Mouse (Mus musculus) embryonic fibroblast, embryonic 13.5 days (primary cell): ENCODE measurements around the gene Olfr211. TPM values are rescaled to one million over a fixed set of nuclear protein-coding genes. Genes with fewer than 3 reads are reported as not detected.
"Not testable (repeated sequence)": the region's sequence is repeated elsewhere in the genome, so short reads cannot be mapped to it uniquely, and the experiment has no call there.

ENCODE experiments used
- H3K27ac ChIP-seq: 2 replicates; pipeline ENCODE4 v1.5.1; 2012; ENCODE audit warnings: low read length, control low read depth, inconsistent platforms; ENCODE audit not compliant: insufficient read depth
- H3K4me1 ChIP-seq: 2 replicates; pipeline ENCODE4 v1.6.1; 2011; ENCODE audit warnings: low read length; ENCODE audit not compliant: control insufficient read depth, insufficient read depth
- H3K4me3 ChIP-seq: 2 replicates; pipeline ENCODE4 v1.5.1; 2011; ENCODE audit warnings: mild to moderate bottlenecking, control low read depth, low read length; ENCODE audit not compliant: insufficient read depth
- CTCF ChIP-seq: IDR thresholded peaks from 2 replicates; pipeline ENCODE4 v1.5.1; 2011; ENCODE audit warnings: mild to moderate bottlenecking, control low read depth, low read length, moderate library complexity, borderline replicate concordance; ENCODE audit not compliant: insufficient read depth
- POLR2A ChIP-seq: IDR thresholded peaks from 2 replicates; pipeline ENCODE4 v1.6.1; 2011; ENCODE audit warnings: low read depth, mild to moderate bottlenecking, control low read depth, low read length, moderate library complexity
- polyA plus RNA-seq: library from polyadenylated mRNA; stranded (reverse); fragments of >200 nt; gene quantifications from 2 replicates; pipeline ENCODE4 v1.2.4, GENCODE M21; 2011; ENCODE audit warnings: low read depth; ENCODE audit not compliant: missing spikeins, insufficient read length

Olfr211 gene
- polyA plus RNA-seq, 1 experiment, result not detected

GRCm38 (mm10) chr6:116485081-116485480 lies 3.8 kb upstream of the Olfr211 start:
- H3K4me1 ChIP-seq, result no peaks in the 10 kb centered on the region
- TF ChIP-seq CTCF, result no peak
- TF ChIP-seq POLR2A, result no peak
- H3K4me3 ChIP-seq, result no peak overlapping the region
- no peak overlapping the region for H3K27ac ChIP-seq

DNA sequence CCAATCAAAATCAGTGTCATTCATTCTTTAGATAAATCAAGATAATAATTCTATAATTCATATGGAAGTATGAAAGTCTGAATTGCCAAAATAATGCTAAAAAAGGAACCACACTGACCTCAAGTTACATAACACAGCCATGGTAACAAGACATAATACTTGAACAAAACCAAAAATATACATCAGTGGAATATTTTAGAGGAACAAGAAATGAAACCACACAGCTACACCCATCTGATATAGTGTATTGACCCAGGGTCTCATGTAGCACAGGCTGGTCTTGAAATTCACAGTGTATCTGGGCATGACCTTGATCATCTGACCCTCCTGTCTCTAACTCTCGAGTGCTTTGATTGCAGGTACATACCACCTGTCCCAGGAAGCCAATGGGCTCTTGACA lies 2.1 kb upstream of the Olfr211 start:
- TF ChIP-seq POLR2A (no peak), CTCF (no peak)
- H3K4me3 ChIP-seq, result no peak overlapping the region

DNA sequence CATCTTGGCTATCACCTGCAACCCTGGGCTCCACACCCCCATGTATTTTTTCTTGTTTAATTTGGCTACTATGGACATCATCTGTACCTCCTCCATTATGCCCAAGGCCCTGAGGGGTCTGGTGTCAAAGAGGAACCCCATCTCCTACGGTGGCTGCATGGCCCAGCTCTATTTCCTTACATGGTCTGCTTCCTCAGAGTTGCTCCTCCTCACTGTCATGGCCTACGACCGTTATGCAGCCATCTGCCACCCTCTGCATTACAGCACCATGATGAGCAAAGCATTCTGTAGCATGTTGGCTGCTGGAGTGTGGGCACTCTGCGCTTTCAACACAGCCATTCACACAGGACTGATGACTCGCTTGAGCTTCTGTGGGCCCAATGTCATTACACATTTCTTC lies 4.9 kb downstream of the Olfr211 start:
- H3K4me3 ChIP-seq, result no peak overlapping the region
- H3K4me1 ChIP-seq, result no peaks in the 10 kb centered on the region
- H3K27ac ChIP-seq, result no peak overlapping the region
- no peak for TF ChIP-seq CTCF
- TF ChIP-seq POLR2A, result no peak

More for the DNA sequence above, 2.1 kb upstream of the Olfr211 start:
- Histone ChIP-seq H3K4me1 (no peaks in the 10 kb centered on the region), H3K27ac (no peak overlapping the region)

DNA sequence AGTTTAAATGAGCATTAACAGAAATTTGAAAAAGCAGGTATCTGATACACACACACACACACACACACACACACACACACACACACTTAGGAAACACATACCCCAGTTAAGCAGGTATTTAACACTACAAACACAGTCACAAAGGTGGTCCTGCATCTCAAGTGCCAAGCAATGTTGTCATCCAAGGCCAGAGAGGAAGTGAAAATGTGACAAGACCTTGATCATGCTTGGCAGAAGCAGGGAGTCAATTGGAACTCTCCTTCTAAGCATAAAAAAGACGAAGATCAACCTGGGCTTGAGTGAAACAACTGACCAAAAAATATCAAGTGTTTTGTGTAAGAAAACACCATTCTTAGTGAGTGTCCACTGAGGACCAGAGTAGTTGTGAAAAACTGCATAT lies 7.1 kb downstream of the Olfr211 start:
- Histone ChIP-seq H3K4me1 (no peaks in the 10 kb centered on the region), H3K27ac (no peak overlapping the region), H3K4me3 (no peak overlapping the region)
- TF ChIP-seq POLR2A, result no peak

GRCm38 (mm10) chr6:116506302-116507003 lies 17.6 kb downstream of the Olfr211 start, which contains the start of gene Olfr212:
Olfr212 (plus strand) TSS chr6:116506516.
- H3K4me3 ChIP-seq, H3K4me1 ChIP-seq: not testable (repeated sequence)

DNA sequence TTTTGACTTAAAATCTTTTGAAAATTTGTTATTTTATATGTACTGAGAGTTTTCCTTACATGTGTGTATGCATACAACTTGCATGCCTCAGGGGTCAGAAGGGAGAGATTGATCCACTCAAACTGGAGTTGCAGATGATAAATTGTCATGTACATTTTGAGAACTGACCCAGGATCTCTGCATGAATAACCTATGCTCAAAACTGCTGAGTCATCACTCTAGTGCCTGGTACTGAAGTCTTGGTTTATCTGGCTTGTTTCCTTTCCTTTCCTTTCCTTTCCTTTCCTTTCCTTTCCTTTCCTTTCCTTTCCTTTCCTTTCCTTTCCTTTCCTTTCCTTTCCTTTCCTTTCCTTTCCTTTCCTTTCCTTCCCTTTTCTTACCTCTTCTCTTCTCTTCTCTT lies 25.9 kb downstream of the Olfr211 start:
- no peak for TF ChIP-seq CTCF
- TF ChIP-seq POLR2A, result no peak
- H3K27ac ChIP-seq, result no peak overlapping the region
- no peaks in the 10 kb centered on the region for H3K4me1 ChIP-seq
- H3K4me3 ChIP-seq, result no peak overlapping the region

More at GRCm38 (mm10) chr6:116506302-116507003, 17.6 kb downstream of the Olfr211 start, which contains the start of gene Olfr212:
- not testable (repeated sequence) for H3K27ac ChIP-seq

DNA sequence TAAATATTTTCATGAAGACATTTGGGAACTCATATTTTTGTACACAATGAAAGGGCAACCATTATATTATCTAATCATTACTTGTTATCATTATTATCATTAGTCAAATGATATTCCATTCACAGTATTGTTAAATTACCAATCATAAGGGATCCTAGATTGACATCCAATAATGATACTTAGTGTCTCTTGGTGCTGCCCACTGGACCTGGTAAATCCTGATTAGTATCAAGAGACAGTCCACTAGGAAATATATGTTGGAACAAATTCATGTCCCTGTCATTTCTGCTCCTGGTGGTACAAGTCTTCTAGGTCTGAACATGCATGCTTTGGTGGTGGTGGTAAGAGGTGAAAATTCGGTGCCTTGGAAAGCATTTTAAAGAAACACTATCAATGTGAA lies 49.3 kb downstream of the Olfr211 start, which contains the start of gene Olfr213:
TSS of gene Olfr213 (plus strand) at position 301 of the 400 bp plus-strand sequence.
- Histone ChIP-seq H3K4me1 (no peaks in the 10 kb centered on the region), H3K27ac (no peak within 1 kb of the TSS)
- TF ChIP-seq CTCF (no peak), POLR2A (no peak)

DNA sequence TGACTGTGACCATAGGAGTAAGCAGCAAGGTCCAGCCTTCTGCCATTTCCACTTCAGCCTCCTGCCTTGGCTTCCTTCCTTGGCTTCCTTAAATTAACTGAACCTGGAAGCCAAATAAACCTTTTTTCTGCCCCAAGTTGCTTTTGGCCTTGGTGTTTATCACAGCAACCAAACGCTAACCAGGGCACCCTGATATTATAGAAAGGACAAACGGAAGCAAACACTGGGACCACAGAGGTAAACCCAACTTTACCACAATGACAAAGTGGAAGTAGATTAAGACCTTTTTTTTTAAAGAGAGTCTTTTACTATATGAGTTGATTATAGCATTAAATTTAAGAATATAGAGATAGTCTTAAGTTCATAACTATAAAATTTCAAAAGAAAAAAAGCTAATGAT lies 53.6 kb downstream of the Olfr211 start:
- no peak for TF ChIP-seq CTCF
- no peak for TF ChIP-seq POLR2A

More for the DNA sequence above, 49.3 kb downstream of the Olfr211 start, which contains the start of gene Olfr213:
- H3K4me3 ChIP-seq, result no peak within 1 kb of the TSS

More for the DNA sequence above, 53.6 kb downstream of the Olfr211 start:
- Histone ChIP-seq H3K27ac (no peak overlapping the region), H3K4me1 (no peaks in the 10 kb centered on the region), H3K4me3 (no peak overlapping the region)

Other genes with a start within 250 kb of the Olfr211 start
- 2.9 and 3.1 TPM in 2 replicates for gene Zfand4, start 224.9 kb upstream of the Olfr211 start, polyA plus RNA-seq
- gene March8, start 151.1 kb upstream of the Olfr211 start, polyA plus RNA-seq, result 33.0 and 47.5 TPM in 2 replicates
- 0.44 TPM in 1 of 2 replicates, not detected in the other for gene Alox5, start 27.9 kb upstream of the Olfr211 start, polyA plus RNA-seq
- gene Olfr212, start 17.4 kb downstream of the Olfr211 start, polyA plus RNA-seq, result not detected in 2 replicates
- gene Olfr213, start 49.4 kb downstream of the Olfr211 start, polyA plus RNA-seq, result not detected in 2 replicates
- not detected in 2 replicates for gene Gm5580, start 62.0 kb downstream of the Olfr211 start, polyA plus RNA-seq
- not detected in 2 replicates for gene Olfr214, start 65.1 kb downstream of the Olfr211 start, polyA plus RNA-seq
- gene Olfr215, start 95.1 kb downstream of the Olfr211 start, polyA plus RNA-seq, result not detected in 2 replicates
- 28.4 and 49.7 TPM in 2 replicates for gene Zfp422, start 139.9 kb downstream of the Olfr211 start, polyA plus RNA-seq
- gene Depp1, start 161.5 kb downstream of the Olfr211 start, polyA plus RNA-seq, result not detected in 2 replicates
- 0.65 and 2.0 TPM in 2 replicates for gene Rassf4, start 184.9 kb downstream of the Olfr211 start, polyA plus RNA-seq
- gene Tmem72, start 227.8 kb downstream of the Olfr211 start, polyA plus RNA-seq, result not detected in 2 replicates